Mouse (Mus musculus) ES-E14 (cell line): ENCODE measurements around the gene Ube4a. TPM values are rescaled to one million over a fixed set of nuclear protein-coding genes. Genes with fewer than 3 reads are reported as not detected.

Source experiments
- DNase-seq: peaks from one replicate; pipeline ENCODE4 v3.0.0-alpha.2; 2013; ENCODE audit warnings: low read depth, low spot score
- H3K27ac ChIP-seq: 2 replicates; pipeline ENCODE4 v1.5.1; 2012; ENCODE audit warnings: low read depth, mild to moderate bottlenecking, low read length, moderate library complexity, mixed read lengths; ENCODE audit not compliant: poor library complexity, insufficient read depth, severe bottlenecking
- H3K36me3 ChIP-seq: 2 replicates; pipeline ENCODE4 v1.6.1; 2012; ENCODE audit warnings: mild to moderate bottlenecking, low read length, moderate library complexity, mixed read lengths; ENCODE audit not compliant: control insufficient read depth, poor library complexity, insufficient read depth, severe bottlenecking
- H3K4me1 ChIP-seq, 2 experiments: fragments of 150-350 bp in 1 of 2; sonication (generic) in 1 of 2; 2 replicates each; pipeline ENCODE4 v1.6.1; 2012; ENCODE audit warnings: low read length in 2 of 2, mild to moderate bottlenecking in 1 of 2, mixed read lengths in 1 of 2; ENCODE audit not compliant: control insufficient read depth in 2 of 2, insufficient read depth in 2 of 2, poor library complexity in 1 of 2
- H3K4me3 ChIP-seq, 2 experiments: fragments of 150-350 bp in 1 of 2; sonication (generic) in 1 of 2; 2 replicates each; pipeline ENCODE4 v1.5.1; 2012; ENCODE audit warnings: low read length in 2 of 2, low read depth in 1 of 2, mild to moderate bottlenecking in 1 of 2, mixed read lengths in 1 of 2; ENCODE audit not compliant: insufficient read depth in 1 of 2, poor library complexity in 1 of 2, severe bottlenecking in 1 of 2
- H3K9ac ChIP-seq: 2 replicates; pipeline ENCODE4 v1.6.1; 2012; ENCODE audit warnings: low read depth, mild to moderate bottlenecking, low read length, mixed read lengths; ENCODE audit not compliant: poor library complexity, insufficient read depth, severe bottlenecking
- H3K9me3 ChIP-seq: fragments of 150-350 bp; sonication (generic); 2 replicates; pipeline ENCODE4 v1.6.1; 2012; ENCODE audit warnings: low read depth, mild to moderate bottlenecking, low read length; ENCODE audit not compliant: control insufficient read depth, insufficient read depth
- CHD2 ChIP-seq: IDR thresholded peaks from 2 replicates; pipeline ENCODE4 v1.6.1; 2014; ENCODE audit warnings: mild to moderate bottlenecking, low read depth, low read length, inconsistent platforms
- HCFC1 ChIP-seq: IDR thresholded peaks from 2 replicates; pipeline ENCODE4 v1.6.1; 2012; ENCODE audit warnings: low read length, inconsistent platforms, borderline replicate concordance; ENCODE audit not compliant: insufficient read depth
- MAFK ChIP-seq: IDR thresholded peaks from 2 replicates; pipeline ENCODE4 v1.6.1; 2014; ENCODE audit warnings: mild to moderate bottlenecking, low read depth, low read length, inconsistent platforms; ENCODE audit not compliant: insufficient read depth
- ZC3H11A ChIP-seq: IDR thresholded peaks from 2 replicates; pipeline ENCODE4 v1.6.1; 2012; ENCODE audit warnings: low read depth, mild to moderate bottlenecking, inconsistent platforms, low read length, borderline replicate concordance
- ZNF384 ChIP-seq: IDR thresholded peaks from 2 replicates; pipeline ENCODE4 v1.6.1; 2012; ENCODE audit warnings: low read depth, low read length, inconsistent platforms
- in situ Hi-C, 2 experiments: fragments of 600-800 bp; cut with MboI; formaldehyde crosslinking; loops; one replicate each; pipeline ENCODE4 v1.15.1; 2025; ENCODE audit warnings: low sequenced_read_pairs in 2 of 2, inconsistent platforms in 1 of 2; ENCODE audit not compliant: unreplicated experiment in 2 of 2
- total RNA-seq: library from RNA; depleted of rRNA; stranded (reverse); fragments of 300-350 nt; gene quantifications from 2 replicates; pipeline ENCODE4 v1.2.3, GENCODE M21; 2012

Gene Ube4a
- total RNA-seq, 1 experiment: 46.5 TPM

DNA sequence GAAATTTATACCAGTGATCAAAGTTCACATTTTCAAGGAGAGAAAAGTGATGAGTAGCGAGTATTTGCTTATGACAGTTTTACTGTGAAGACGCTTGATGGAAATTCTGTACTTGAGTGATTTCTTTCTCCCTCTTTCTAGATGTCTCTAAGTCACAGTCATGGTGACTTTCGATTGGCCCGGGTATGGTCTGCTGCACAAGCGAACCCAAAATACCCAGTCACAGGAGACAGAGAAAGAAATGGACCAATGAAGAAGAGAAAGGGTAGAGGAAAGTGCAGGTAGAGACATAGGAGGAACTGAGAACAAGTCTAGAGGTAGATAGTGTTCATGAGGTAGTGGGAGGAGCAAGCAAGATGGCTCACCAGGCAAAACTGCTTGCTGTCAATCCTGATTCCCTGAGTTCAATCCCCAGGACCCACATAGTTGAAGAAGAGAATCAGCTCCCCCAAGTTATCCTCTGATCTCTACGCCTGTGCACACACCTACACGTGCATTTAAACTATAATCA, 77.2 kb downstream of the Ube4a start:
- no peak for DNase-seq
- no peak overlapping the region for H3K4me3 ChIP-seq
- no peaks in the 10 kb centered on the region for H3K36me3 ChIP-seq
- no peaks in the 10 kb centered on the region for H3K9me3 ChIP-seq
- TF ChIP-seq CHD2 (no peak), ZNF384 (no peak), ZC3H11A (no peak), HCFC1 (no peak)
- in situ Hi-C loops: no loop called here
- peaks cover 1 to 4% of the 10 kb centered on the region in 2 experiments; a peak in 1 of 4 replicates for H3K4me1 ChIP-seq
- no peak overlapping the region for H3K27ac ChIP-seq
- H3K9ac ChIP-seq: no peak overlapping the region

DNA sequence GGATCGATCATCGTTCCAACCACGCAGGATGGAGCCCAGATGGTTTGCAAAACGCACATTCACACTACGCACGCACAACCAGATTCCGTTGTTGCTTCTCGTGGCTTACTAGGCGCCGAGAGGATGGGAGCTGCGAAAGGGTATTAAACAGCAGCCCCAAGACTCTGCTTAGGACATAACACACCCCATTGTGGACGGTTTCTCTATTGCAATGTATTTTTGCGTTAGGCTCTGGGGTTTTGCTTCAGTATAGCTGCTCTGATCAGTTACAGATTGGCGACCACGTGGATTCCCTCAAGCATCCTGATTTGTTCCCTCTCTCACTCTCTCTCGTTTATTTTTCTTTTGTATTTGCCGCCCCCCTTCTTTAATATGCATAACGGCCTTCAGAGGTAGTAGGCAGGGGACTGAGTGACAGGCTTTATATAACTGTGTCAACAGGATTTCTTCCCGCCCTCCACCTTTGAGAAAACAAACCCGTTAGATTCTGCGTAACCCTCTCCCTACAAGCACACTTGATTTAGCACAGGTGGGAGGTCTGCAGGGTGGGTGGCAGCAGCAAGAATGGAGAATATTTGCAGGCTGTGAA, 82.3 kb downstream of the Ube4a start:
- in situ Hi-C loops: no loop called here
- 0 out of 2 replicates have a peak overlapping the region, but pooled peaks have one; percentile 10 for H3K27ac ChIP-seq

DNA sequence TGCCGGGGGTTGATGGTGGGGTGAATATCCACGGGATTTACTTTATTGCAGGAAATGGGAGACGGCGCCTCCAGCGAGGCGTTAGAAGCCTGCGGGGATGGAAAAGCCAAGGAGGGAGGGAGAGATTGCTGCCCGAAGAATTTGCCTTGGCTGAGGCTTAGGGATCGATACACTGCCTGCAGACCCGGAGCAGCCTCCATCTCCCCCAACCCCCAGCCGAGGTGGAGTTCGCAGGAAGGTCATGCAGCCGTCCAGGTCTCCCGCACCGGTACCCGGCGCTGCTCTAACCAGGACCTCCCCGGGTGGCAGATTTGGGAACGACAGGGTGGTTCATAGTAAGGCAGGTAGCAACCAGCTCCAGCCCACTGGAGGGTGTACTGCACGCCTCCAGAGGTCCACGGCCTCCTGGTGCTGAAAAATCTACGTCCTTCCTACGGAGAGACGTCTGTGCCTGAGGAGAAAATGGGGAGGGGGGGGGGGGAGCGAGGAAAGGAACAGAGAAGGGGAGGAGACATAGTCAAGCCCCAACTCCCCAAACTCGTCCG, 82.9 kb downstream of the Ube4a start:
- Histone ChIP-seq H3K4me3 (peak overlapping the region; percentile 88 to 91), H3K36me3 (no peaks in the 10 kb centered on the region; the same call in 1 of the 2 replicates), H3K9ac (peak overlapping the region; percentile 36; the same call in 1 of the 2 replicates), H3K9me3 (no peaks in the 10 kb centered on the region), H3K4me1 (peaks cover 0 to 11% of the 10 kb centered on the region in 2 experiments; a peak in 2 of 4 replicates), H3K27ac (0 out of 2 replicates have a peak overlapping the region, but pooled peaks have one; percentile 10)
- in situ Hi-C loops: no loop called here
- TF ChIP-seq CHD2: no peak
- no peak for TF ChIP-seq HCFC1
- TF ChIP-seq MAFK: no peak
- peak; percentile 69 for DNase-seq

More for the DNA sequence above, 82.3 kb downstream of the Ube4a start:
- Histone ChIP-seq H3K9me3 (no peaks in the 10 kb centered on the region), H3K36me3 (no peaks in the 10 kb centered on the region; the same call in 1 of the 2 replicates), H3K4me3 (peak overlapping the region; percentile 88 to 91), H3K9ac (peak overlapping the region; percentile 8; the same call in 1 of the 2 replicates), H3K4me1 (peaks cover 0 to 11% of the 10 kb centered on the region in 2 experiments; a peak in 2 of 4 replicates)
- DNase-seq: no peak
- TF ChIP-seq ZC3H11A: no peak
- TF ChIP-seq ZNF384: no peak
- no peak for TF ChIP-seq MAFK
- no peak for TF ChIP-seq HCFC1
- TF ChIP-seq CHD2: no peak

DNA sequence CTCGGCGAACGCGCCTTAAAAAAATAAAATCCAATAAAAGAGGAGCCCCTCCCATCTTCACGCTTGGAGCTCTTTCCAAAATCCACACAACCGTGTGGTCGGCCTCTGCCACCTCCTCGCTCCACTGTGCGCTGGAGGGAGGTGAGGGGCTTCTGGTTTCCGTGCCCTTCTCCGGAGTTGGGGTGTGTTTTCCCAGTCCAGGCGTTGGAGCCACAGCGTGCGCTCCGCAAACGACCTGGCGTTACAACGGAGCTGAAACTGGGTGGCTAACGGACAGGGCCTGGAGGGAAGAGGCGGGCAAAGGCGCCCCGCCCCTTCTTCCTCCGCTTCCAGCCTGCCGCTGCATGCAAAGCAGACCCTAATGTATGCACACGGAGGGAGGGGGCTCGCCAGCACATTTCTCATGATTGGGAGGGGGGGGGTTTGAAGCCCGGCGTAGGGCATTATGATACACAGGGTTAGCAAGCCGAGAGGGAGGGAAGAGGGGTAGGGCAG, 83.4 kb downstream of the Ube4a start:
- peaks cover 0 to 11% of the 10 kb centered on the region in 2 experiments; a peak in 2 of 4 replicates for H3K4me1 ChIP-seq
- peaks cover 3% of the 10 kb centered on the region for H3K36me3 ChIP-seq
- no peak for TF ChIP-seq CHD2
- TF ChIP-seq ZC3H11A: no peak
- no peak for TF ChIP-seq MAFK
- no peak for TF ChIP-seq HCFC1
- no peak for TF ChIP-seq ZNF384
- H3K4me3 ChIP-seq: peak overlapping the region; percentile 88 to 91
- peak overlapping the region; percentile 75 for H3K9ac ChIP-seq
- in situ Hi-C loops: no loop called here
- no peaks in the 10 kb centered on the region for H3K9me3 ChIP-seq
- peak overlapping the region; percentile 86; the same call in 1 of the 2 replicates for H3K27ac ChIP-seq
- peak; percentile 61 for DNase-seq
